Mouse (Mus musculus) naive thymus-derived CD4-positive, alpha-beta T cell, adult 2 months (primary cell): Measurements from ENCODE around the gene G6pd2.

Source experiments
- DNase-seq: peaks from one replicate; pipeline ENCODE4 v3.0.0-alpha.2; 2011; ENCODE audit warnings: low read depth

G6pd2 gene

GRCm38 (mm10) chr5:61808516-61808915 lies at the start of gene G6pd2:
Gene G6pd2 (plus strand): TSS chr5:61808816.
- no peak for DNase-seq

GRCm38 (mm10) chr5:61764214-61764613 lies 44.4 kb upstream of the G6pd2 start:
- no peak for DNase-seq

- no peak for DNase-seq
Measured at GRCm38 (mm10) chr5:61832935-61833551, 24.4 kb downstream of the G6pd2 start.

GRCm38 (mm10) chr5:61843891-61844290 lies 35.3 kb downstream of the G6pd2 start:
- DNase-seq, result no peak
